Mouse (Mus musculus) embryonic facial prominence, embryonic 11.5 days (tissue): ENCODE data around the gene Nfib. TPM values are rescaled to one million over a fixed set of nuclear protein-coding genes. Genes with fewer than 3 reads are reported as not detected.

Experiments
- ATAC-seq: fragments of 200-750 bp; cut with Nextera tagmentation; replicated peaks from 2 replicates; pipeline ENCODE4 v1.8.0; 2017; ENCODE audit warnings: low read depth; ENCODE audit not compliant: insufficient number of reproducible peaks, low FRiP score, low TSS enrichment
- DNase-seq: peaks from one replicate; pipeline ENCODE4 v3.0.0-alpha.2; 2015; ENCODE audit warnings: low spot score
- H3K27ac ChIP-seq: fragments of 300-500 bp; sonication (generic); replicated peaks from 2 replicates; pipeline ENCODE4 v1.5.1; 2014; ENCODE audit warnings: mild to moderate bottlenecking, low read depth, low read length, control low read depth
- H3K27me3 ChIP-seq: fragments of 300-500 bp; sonication (generic); 2 replicates; pipeline ENCODE4 v1.6.1; 2014; ENCODE audit warnings: mild to moderate bottlenecking, low read length, moderate library complexity, mixed read lengths; ENCODE audit not compliant: control insufficient read depth, insufficient read depth
- H3K36me3 ChIP-seq: fragments of 300-500 bp; sonication (generic); replicated peaks from 2 replicates; pipeline ENCODE4 v1.6.1; 2014; ENCODE audit warnings: low read depth, mild to moderate bottlenecking, low read length, moderate library complexity, mixed read lengths; ENCODE audit not compliant: control insufficient read depth, insufficient read depth
- H3K4me1 ChIP-seq: fragments of 300-500 bp; sonication (generic); 2 replicates; pipeline ENCODE4 v1.6.1; 2014; ENCODE audit warnings: low read length, mixed read lengths; ENCODE audit not compliant: control insufficient read depth, insufficient read depth
- H3K4me2 ChIP-seq: fragments of 300-500 bp; sonication (generic); 2 replicates; pipeline ENCODE4 v1.6.1; 2014; ENCODE audit warnings: low read depth, mild to moderate bottlenecking, control low read depth, low read length, moderate library complexity
- H3K4me3 ChIP-seq: fragments of 300-500 bp; sonication (generic); 2 replicates; pipeline ENCODE4 v1.5.1; 2014; ENCODE audit warnings: low read depth, low read length, control low read depth
- H3K9ac ChIP-seq: fragments of 300-500 bp; sonication (generic); replicated peaks from 2 replicates; pipeline ENCODE4 v1.6.1; 2014; ENCODE audit warnings: mild to moderate bottlenecking, control low read depth, low read length
- H3K9me3 ChIP-seq: fragments of 300-500 bp; sonication (generic); replicated peaks from 2 replicates; pipeline ENCODE4 v1.6.1; 2016; ENCODE audit warnings: mild to moderate bottlenecking, low read length, inconsistent platforms, mixed read lengths; ENCODE audit not compliant: control insufficient read depth
- WGBS: fragments of 180-500 bp; shearing (Covaris S2); extraction: QIAGEN DNeasy Blood & Tissue Kit; methylation state at CpG from one replicate; pipeline ENCODE4 v1.1.7; 2014; 5-methylcytosine and 5-hydroxymethylcytosine counted together
- polyA plus RNA-seq: library from polyadenylated mRNA; unstranded; fragments of >200 nt; fragmentation: Nextera tagmentation; extraction: Ambion mirVana; gene quantifications from 2 replicates; pipeline ENCODE4 v1.2.1, GENCODE M21; 2014

Gene Nfib
- polyA plus RNA-seq, 1 experiment from 2014 or later = 30.9 TPM

- no peaks in the 10 kb centered on the region for H3K4me1 ChIP-seq
- H3K9ac ChIP-seq = no peak overlapping the region
- WGBS = 75% methylated on average over 7 of the region's 7 CpGs
- no peak overlapping the region for H3K4me3 ChIP-seq
- H3K27me3 ChIP-seq = no peaks in the 10 kb centered on the region
- H3K4me2 ChIP-seq = no peak overlapping the region
- DNase-seq = no peak
- H3K9me3 ChIP-seq = no peaks in the 10 kb centered on the region
- no peak overlapping the region for H3K27ac ChIP-seq
- no peak for ATAC-seq
- no peaks in the 10 kb centered on the region; the same call in 1 of the 2 replicates for H3K36me3 ChIP-seq
Observed at GRCm38 (mm10) chr4:82573291-82573605, 132.3 kb downstream of the Nfib start.

- H3K27ac ChIP-seq = no peak overlapping the region
- DNase-seq (no peak), ATAC-seq (no peak)
Observed at GRCm38 (mm10) chr4:82572410-82573290, 132.9 kb downstream of the Nfib start.

DNA sequence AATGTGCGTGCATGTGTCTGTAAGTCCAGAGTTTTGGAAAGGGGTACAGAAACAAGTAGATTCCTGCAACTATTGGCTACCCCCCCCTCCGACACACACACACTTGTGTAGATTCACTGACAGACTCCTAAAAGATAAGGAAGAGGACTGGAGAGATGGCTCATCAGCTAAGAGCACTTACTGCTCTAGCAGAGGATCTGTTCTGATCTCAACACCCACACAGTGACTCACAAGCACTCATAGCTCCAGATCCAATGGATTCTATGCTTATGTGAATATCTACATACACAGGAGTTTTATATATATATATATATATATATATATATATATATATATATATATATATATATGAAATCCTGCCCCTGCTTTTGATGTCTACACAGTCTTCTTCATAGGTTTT lies 146.7 kb downstream of the Nfib start:
- Histone ChIP-seq H3K27ac (no peak overlapping the region), H3K9ac (no peak overlapping the region), H3K9me3 (no peaks in the 10 kb centered on the region), H3K27me3 (no peaks in the 10 kb centered on the region), H3K4me2 (no peak overlapping the region), H3K4me3 (no peak overlapping the region), H3K4me1 (no peaks in the 10 kb centered on the region), H3K36me3 (no peaks in the 10 kb centered on the region)
- ATAC-seq (no peak), DNase-seq (no peak)
- WGBS = 91% methylated on average over 2 of the region's 2 CpGs

More at GRCm38 (mm10) chr4:82572410-82573290, 132.9 kb downstream of the Nfib start:
- Histone ChIP-seq H3K27me3 (no peaks in the 10 kb centered on the region), H3K9ac (no peak overlapping the region), H3K4me1 (no peaks in the 10 kb centered on the region), H3K4me3 (no peak overlapping the region), H3K4me2 (no peak overlapping the region), H3K9me3 (no peaks in the 10 kb centered on the region), H3K36me3 (no peaks in the 10 kb centered on the region; the same call in 1 of the 2 replicates)
- 75% methylated on average over 13 of the region's 13 CpGs for WGBS

DNA sequence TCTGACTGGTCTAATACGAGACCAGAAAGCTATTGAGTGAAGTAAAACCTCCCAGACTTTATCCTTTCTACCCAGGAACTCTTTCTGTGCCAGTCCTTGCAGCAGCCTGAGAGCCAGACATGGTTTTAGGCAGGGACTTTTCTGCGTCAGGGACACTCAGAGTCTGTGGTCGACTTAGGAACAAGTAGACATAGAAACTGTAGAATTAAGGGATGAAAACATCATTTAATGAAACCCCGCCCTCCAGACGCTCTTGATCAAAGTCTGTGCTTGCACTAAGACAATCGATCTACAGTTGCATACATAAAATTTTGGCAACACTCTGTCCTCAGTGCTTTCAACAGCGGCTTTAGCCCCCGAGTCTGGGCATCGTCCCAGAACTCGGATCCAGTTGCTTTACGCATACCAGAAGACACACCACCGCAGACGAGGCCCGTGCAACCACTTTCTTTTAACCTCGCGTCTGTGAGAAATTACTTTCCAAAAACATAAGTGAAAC lies 149.8 kb downstream of the Nfib start:
- no peak overlapping the region for H3K9ac ChIP-seq
- no peaks in the 10 kb centered on the region for H3K36me3 ChIP-seq
- ATAC-seq (no peak), DNase-seq (peak; percentile 57)
- no peak overlapping the region for H3K27ac ChIP-seq
- H3K4me2 ChIP-seq = no peak overlapping the region
- no peaks in the 10 kb centered on the region for H3K9me3 ChIP-seq
- WGBS = 69% methylated on average over 16 of the region's 16 CpGs
- H3K4me3 ChIP-seq = no peak overlapping the region
- no peaks in the 10 kb centered on the region for H3K27me3 ChIP-seq
- no peaks in the 10 kb centered on the region for H3K4me1 ChIP-seq

GRCm38 (mm10) chr4:82553658-82554057 lies 151.9 kb downstream of the Nfib start:
- no peaks in the 10 kb centered on the region for H3K36me3 ChIP-seq
- no peaks in the 10 kb centered on the region for H3K4me1 ChIP-seq
- H3K4me2 ChIP-seq = no peak overlapping the region
- WGBS = 79% methylated on average over 3 of the region's 3 CpGs
- no peaks in the 10 kb centered on the region for H3K9me3 ChIP-seq
- H3K27ac ChIP-seq = no peak overlapping the region
- DNase-seq = no peak
- H3K9ac ChIP-seq = no peak overlapping the region
- no peaks in the 10 kb centered on the region for H3K27me3 ChIP-seq
- ATAC-seq = no peak
- no peak overlapping the region for H3K4me3 ChIP-seq

DNA sequence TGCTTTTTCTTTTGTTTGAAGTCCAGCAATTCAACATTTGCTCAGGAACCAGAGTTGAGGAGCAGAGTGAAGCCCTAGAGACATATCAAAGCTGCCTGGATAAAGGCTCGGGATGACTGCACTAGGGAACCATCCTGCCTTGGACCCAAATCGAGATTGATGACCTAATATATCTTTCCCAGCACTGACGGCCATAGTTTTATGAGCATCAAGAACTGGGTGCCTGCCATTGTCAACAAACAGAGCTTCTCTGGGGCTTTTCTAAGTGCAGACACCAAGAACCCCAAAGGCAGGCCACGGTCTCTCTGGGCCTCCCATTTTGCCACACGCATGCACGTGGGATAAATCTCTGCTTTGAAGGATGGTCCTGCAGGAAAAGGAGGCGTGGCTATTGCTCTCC lies 153.3 kb downstream of the Nfib start:
- no peak overlapping the region for H3K4me2 ChIP-seq

DNA sequence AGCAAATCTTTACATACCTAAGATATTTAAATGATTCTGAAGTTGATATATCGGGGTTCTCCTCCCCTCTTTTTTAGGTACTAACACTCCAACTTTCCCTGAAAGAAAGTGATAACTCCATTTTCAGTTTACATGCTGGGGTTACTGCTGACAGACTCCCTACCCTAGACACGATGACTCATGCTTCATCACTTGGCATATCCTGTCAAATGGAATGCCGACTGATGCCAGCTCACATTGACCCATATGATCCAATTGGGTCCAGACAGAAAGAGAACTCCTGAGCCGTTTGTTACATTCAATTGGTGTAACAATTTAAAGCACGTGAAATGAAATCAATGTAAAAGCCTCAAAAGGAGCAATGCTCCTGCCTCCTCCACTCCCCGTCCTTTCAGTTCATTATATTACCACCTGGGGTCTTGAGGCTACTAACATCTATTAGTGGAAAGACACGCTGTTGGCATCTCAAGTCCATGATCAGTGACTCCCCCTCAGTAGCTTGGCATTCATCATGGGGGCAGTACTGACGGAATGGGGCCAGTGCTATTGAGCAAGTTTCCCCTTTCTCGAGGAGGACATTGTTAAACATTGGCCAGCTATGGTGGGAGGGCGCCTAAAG lies 155.7 kb downstream of the Nfib start:
- no peaks in the 10 kb centered on the region for H3K4me1 ChIP-seq
- no peak overlapping the region for H3K9ac ChIP-seq
- H3K36me3 ChIP-seq = no peaks in the 10 kb centered on the region
- H3K4me2 ChIP-seq = no peak overlapping the region
- DNase-seq (no peak), ATAC-seq (no peak)
- no peak overlapping the region for H3K27ac ChIP-seq
- no peak overlapping the region for H3K4me3 ChIP-seq
- no peaks in the 10 kb centered on the region for H3K9me3 ChIP-seq
- WGBS = 91% methylated on average over 10 of the region's 10 CpGs
- no peaks in the 10 kb centered on the region for H3K27me3 ChIP-seq

More for the DNA sequence above, 153.3 kb downstream of the Nfib start:
- Histone ChIP-seq H3K4me3 (no peak overlapping the region), H3K9me3 (no peaks in the 10 kb centered on the region), H3K9ac (no peak overlapping the region), H3K27me3 (no peaks in the 10 kb centered on the region), H3K27ac (no peak overlapping the region), H3K36me3 (no peaks in the 10 kb centered on the region), H3K4me1 (no peaks in the 10 kb centered on the region)
- no peak for DNase-seq
- WGBS = 77% methylated on average over 7 of the region's 7 CpGs
- no peak for ATAC-seq

DNA sequence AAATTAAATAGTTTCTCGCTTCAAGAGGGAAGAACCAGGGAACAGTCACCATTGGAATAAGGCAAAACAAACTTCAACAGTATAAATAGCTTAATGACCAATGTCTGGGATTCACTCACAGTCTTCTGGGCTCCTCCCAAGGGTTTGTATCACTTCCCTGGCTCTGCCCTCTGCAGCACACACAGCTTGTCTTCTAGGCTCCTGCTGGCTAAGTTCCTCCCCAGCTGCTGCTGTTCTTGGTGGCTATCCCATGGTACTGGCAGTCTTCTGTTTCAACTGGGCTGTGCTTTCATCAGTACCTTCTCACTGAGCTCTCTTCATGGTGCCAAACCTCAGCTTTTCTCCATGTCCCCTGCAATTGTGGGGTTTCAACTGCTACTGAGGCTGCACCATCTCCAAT lies 157.3 kb downstream of the Nfib start:
- Histone ChIP-seq H3K9me3 (no peaks in the 10 kb centered on the region), H3K27ac (no peak overlapping the region), H3K9ac (no peak overlapping the region), H3K4me2 (no peak overlapping the region), H3K4me1 (no peaks in the 10 kb centered on the region), H3K4me3 (no peak overlapping the region), H3K27me3 (no peaks in the 10 kb centered on the region), H3K36me3 (no peaks in the 10 kb centered on the region)
- DNase-seq (no peak), ATAC-seq (no peak)
- WGBS = 86% methylated on average over 1 of the region's 1 CpGs
